Mouse (Mus musculus) CD4-positive helper T cell, adult 2 months (primary cell): ENCODE measurements around the gene A630023A22Rik.

Experiments used
- DNase-seq: peaks from one replicate; pipeline ENCODE4 v3.0.0-alpha.2; 2012; ENCODE audit warnings: low read depth, missing footprints, low spot score

Gene A630023A22Rik

GRCm38 (mm10) chr14:34102601-34103000 lies at the start of gene A630023A22Rik:
TSS of gene A630023A22Rik (minus strand) at chr14:34102754.
- DNase-seq = no peak

DNA sequence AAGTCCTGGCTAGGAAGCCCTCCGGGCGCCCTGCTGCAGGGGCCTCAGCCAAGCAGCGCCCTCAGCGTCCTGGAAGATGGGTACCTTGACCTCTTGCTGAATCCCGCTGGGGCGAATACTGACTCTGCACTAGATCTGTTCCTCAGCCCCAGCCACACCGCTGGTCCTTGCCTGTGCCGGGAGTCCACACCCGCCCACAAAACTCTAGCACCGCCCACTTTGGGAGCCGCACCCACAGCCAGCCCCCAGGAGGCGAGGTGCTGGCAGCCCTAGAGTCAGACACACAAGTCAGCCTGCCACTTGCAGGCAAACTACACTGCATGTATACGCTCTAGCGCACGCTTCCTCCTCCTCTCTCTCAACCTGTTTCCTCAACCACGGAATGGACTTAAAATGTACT lies 49.8 kb upstream of the A630023A22Rik start, which contains the start of gene Npy4r:
TSS of gene Npy4r (minus strand) at position 148 of the 400 bp plus-strand sequence.
- DNase-seq = no peak

DNA sequence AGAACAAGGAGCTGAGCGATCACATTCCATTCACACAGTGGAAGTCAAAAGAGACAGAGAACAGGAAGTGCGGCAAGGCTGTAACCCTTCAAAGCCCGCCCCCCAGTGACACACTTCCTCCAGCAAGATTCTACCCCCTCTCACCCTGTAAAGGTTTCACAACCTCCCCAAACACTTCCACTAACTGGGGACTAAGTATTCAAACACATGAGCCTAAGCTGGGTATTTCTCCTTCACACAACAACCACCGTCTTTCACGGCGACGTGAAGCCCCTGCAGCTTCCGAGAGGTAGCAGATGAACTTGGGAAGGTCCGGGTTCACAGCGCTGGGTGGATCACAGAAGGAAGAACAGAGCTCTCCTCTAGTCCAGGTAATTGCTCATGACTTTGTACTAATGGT lies 40.4 kb upstream of the A630023A22Rik start:
- no peak for DNase-seq

DNA sequence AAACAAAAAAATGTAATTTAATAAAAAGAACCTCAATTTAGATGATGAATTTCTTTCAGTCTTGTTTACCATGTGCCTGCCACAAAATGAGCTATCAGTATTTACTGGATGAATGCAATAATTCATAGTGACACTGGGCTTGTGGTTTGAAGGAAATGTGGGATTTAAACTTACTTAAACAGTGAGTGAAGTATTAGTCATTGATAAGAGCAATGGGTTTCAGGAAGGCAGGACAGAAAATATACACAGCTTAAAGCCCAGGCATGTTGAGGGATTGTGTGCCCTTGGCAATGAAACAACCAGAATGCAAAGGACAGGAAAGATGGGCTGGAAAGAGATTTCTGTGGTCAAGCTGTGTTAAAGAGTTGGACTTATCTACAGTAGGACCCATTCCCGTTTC lies 39.8 kb upstream of the A630023A22Rik start:
- DNase-seq = no peak

DNA sequence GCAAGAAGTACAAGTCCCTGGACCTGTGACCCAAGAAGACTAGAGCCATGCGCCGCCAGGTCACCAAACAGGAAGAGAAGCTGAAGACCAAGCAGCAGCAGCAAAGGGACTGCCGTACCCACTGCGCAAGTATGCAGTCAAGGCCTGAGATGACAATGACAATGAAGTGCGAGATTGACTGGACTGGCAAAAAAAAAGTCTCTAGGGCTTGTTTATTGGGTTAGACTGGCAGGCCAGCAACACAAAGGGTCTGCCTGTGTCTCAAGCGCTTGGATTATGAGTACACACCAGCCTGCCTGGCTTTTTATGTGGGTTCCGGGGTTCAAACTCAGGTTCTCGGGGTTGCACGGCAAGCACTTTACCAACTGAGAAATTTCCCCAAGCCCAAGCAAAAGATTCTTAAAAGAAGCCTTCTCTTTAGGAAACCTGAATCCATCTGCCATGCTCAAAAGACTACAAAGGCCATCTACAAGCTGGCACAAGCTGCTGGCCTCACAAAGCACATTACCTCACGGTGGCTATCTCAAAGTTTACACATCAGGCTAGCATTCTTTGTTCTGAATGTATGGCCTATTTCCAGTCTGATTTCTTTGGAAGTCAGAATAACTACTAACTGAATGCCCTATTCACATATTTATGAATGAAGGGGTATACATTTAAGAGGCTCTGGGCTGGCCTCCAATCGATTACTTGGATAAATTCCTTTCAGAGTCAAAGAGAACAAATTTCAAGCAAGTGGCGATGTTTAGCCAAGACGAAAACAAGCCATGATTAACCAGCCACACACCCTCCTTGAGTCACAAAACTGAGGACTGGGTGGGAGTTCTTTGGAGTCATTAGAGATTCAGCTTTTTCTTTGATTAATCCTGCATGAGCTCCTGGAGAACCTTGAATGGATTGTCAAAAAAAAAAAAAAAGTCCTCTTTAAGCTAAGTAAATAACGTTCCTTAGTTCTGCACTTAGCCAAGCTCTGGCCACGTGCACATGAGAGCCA lies 37.4 kb upstream of the A630023A22Rik start:
- DNase-seq = no peak

DNA sequence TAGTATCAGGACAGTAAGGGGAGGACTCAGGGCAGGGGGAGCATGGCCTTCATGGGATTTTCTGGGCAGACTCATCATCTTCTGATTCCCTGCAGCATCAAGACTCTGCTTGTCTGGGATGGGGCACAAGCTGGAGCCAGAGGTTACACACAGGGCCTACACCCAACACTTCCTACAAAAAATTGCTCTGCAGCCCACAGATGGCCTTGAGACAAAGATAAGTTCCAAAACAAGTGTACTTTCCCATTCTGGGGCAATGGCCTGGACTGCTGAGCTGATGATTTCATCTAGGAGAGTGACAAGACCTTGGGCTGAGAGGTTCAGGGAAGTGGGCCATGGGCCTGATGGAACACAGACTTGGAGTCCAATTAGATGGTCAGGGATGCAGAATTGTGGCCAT lies 32.8 kb upstream of the A630023A22Rik start:
- DNase-seq = no peak

- no peak for DNase-seq
Observed at GRCm38 (mm10) chr14:34131216-34131615, 28.7 kb upstream of the A630023A22Rik start.

GRCm38 (mm10) chr14:34121691-34122090 lies 19.1 kb upstream of the A630023A22Rik start:
- no peak for DNase-seq

- DNase-seq = no peak
Observed at GRCm38 (mm10) chr14:34120923-34121351, 18.4 kb upstream of the A630023A22Rik start.

- DNase-seq = no peak
Observed at GRCm38 (mm10) chr14:34120016-34120910, 17.7 kb upstream of the A630023A22Rik start.

GRCm38 (mm10) chr14:34119046-34119723 lies 16.6 kb upstream of the A630023A22Rik start:
- DNase-seq = no peak

DNA sequence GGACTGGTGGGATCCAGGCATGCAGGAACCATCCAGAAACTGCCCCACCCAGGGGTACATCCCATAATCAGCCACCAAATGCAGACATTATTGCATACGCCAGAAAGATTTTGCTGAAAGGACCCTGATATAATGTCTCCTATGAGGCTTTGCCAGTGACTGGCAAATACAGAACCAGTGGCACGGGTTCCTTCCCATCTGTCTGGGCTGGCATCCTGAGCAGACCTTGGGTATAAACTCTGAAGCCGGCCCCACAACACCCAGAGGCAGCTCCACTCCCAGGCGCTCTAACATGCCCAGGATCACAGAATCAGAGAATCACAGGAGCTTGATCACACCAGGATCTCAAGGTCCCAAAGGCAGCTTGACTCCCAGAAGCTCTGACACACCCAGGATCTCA lies 11.8 kb upstream of the A630023A22Rik start:
- DNase-seq = no peak

- no peak for DNase-seq
Observed at GRCm38 (mm10) chr14:34107594-34107993, 5.0 kb upstream of the A630023A22Rik start.

DNA sequence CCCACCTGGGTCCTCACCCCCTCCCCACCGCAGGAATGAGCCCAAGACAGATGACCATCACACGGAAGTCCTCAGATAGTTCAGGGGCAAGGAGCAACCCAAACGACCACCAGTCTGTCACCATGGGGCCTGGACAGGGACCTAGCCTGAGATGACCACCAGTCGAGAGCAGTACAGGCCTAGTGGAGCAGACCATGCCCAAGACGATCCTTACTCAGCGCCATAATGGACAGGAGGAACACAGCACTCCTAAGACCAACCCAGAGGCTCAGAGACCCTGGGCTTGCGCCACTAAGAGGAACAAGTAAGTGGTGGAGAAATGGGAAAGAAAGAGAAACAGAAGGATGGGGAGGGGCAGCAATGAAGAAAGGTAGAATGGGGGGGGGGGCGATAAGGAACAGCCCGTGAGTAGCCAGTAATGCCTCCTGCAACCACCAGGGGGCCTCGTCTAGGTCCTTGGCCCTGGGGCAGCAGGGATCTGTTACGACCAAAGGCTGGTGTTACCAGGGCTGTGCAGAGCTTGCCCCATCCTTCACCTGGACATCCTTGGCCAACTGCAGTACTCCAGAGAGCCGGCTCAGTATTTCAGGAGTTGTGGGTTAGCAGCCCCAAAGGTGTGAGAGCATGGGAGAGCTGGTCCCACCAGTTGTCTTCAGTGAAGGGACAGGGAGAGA lies 4.0 kb upstream of the A630023A22Rik start:
- no peak for DNase-seq

DNA sequence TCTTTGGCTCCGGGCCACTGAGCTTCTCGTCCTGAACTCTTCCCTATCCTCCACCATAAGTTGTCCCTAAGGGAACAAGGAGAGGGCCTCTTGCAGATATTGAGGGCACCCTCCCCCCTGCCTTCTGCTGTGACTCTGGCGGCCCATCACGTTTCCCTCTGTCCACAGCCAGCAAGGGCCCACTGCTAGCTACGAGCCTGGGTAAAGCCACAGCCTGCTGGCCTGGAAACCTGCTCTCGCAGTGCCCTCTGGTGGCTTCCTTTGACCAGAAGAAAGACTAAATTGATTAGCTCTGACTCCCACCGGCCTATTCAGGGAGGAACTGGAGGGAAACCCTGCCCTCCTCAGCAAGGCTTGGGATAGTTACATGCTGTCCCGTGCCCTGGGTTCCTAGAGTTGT lies 2.3 kb upstream of the A630023A22Rik start:
- no peak for DNase-seq

- no peak for DNase-seq
Observed at GRCm38 (mm10) chr14:34103855-34104254, 1.3 kb upstream of the A630023A22Rik start.

DNA sequence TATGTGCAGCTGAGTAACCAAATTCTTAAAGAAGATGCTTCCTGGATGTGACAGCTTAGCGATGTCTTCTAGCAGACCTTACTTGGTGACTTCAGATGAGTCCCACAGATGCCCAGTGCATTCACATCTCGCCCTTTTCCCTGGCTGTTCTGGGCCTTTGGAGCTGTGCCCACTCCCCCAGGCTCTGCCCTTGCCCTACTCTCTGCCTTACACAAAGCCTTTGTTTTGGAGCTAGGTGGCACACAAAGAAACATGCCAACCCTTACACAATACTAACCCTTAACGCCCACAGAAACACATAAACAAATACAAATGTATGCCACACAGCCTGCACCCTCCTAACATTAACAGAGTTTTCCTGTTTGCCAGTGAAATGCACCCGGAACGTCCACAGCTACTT lies 6.4 kb downstream of the A630023A22Rik start:
- DNase-seq = no peak

- no peak for DNase-seq
Observed at GRCm38 (mm10) chr14:34092856-34093255, 9.7 kb downstream of the A630023A22Rik start.

DNA sequence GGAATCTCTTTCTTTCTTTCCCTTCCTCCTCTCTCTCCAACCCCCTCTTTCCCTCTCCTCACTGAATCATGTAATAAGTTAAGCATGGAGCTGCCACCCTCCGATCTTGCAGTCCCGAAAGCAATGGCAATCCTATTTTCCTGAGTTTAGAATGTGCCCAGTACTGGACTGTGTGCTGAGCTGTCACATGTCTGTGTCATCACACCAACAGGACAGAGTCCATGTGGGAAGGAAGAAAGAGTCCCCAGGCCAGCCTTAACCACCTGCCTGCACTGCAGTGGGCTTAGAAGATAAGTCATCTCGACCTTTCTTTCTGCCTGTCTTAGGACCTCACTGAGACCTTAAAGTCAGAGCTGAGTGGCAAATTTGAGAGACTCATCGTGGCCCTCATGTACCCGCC lies 11.1 kb downstream of the A630023A22Rik start:
- DNase-seq = no peak

GRCm38 (mm10) chr14:34089796-34090195 lies 12.8 kb downstream of the A630023A22Rik start:
- no peak for DNase-seq

DNA sequence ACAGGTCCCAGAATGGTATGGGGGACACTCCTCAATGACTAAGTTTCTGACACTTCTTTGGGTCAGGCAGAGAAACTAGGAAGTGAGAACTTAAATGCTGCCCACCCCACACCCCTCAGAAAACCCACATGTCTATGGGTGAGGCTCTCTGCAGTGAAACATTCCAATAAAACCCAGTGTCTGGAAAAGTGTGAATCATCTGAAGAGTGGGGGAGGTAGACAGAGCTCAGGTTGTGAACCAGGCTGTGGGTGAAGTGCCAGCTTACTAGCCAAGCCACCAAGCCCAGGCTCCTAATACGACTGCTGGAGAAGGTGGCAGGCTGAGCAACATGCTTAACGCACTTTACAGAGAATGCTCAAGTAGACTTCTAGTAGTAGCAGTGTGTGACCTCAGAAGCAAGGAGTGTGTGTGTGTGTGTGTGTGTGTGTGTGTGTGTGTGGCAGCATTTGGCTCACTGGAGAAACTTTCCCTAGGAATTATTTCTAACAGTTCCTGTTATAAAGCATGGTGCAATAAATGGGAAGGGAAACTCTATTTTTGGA lies 14.6 kb downstream of the A630023A22Rik start:
- no peak for DNase-seq
